Mouse (Mus musculus): ENCODE data around the gene Ormdl3.

- no peak for TF ChIP-seq GATA1 (IDR thresholded peaks at IDR 0.05; ENCODE audit: borderline replicate concordance, low read length)
- no peak for TF ChIP-seq FLI1 (IDR thresholded peaks at IDR 0.05; ENCODE audit: low read length)
Measured at GRCm38 (mm10) chr11:98555124-98555700, 32.0 kb downstream of the Ormdl3 start.

All from megakaryocyte, embryonic 14.5 days (primary cell).